Mouse (Mus musculus): ENCODE measurements around the gene Dcbld2.
A peak's percentile ranks its signal among the peaks of the same experiment; 100 is the strongest.

GRCm38 (mm10) chr16:58475544-58476154, 67.4 kb downstream of the Dcbld2 start:
- TF ChIP-seq CTCF (conservative IDR thresholded peaks at IDR 0.05 in 1 of 2, IDR thresholded peaks at IDR 0.05 in 1 of 2; ENCODE audit: low read depth in 2 of 2, low read length in 2 of 2): no peak
- no peak for TF ChIP-seq ZMIZ1 (IDR thresholded peaks at IDR 0.05; ENCODE audit: low read depth, low read length)
- TF ChIP-seq ZC3H11A (IDR thresholded peaks at IDR 0.05; ENCODE audit: low read depth, low read length): no peak
- TF ChIP-seq TBP (conservative IDR thresholded peaks at IDR 0.05; ENCODE audit: low read depth, low read length): no peak
- TF ChIP-seq CHD2 (IDR thresholded peaks at IDR 0.05; ENCODE audit: low read length): no peak
- TF ChIP-seq POLR2A (IDR thresholded peaks at IDR 0.05; ENCODE audit: low read depth, low read length): no peak
- TF ChIP-seq POLR2AphosphoS2 (IDR thresholded peaks at IDR 0.05; ENCODE audit: low read depth, low read length): no peak
- TF ChIP-seq ELF1 (IDR thresholded peaks at IDR 0.05; ENCODE audit: low read depth, low read length): no peak
- TF ChIP-seq MAFK (IDR thresholded peaks at IDR 0.05; ENCODE audit: insufficient replicate concordance, low read length): peak; percentile 48
- peak; percentile 80; the same call in 1 of the 2 replicates for TF ChIP-seq EP300 (IDR thresholded peaks at IDR 0.05; ENCODE audit: low read length)
- TF ChIP-seq MXI1 (IDR thresholded peaks at IDR 0.05; ENCODE audit: low read depth, low read length): no peak
- TF ChIP-seq BHLHE40 (IDR thresholded peaks at IDR 0.05; ENCODE audit: low read depth, low read length): no peak
